Comparison of ENCODE assay signal across 8 mouse cellular contexts in genomic region chr10:94480380-94481101, GRCm38 (mm10).
A peak's percentile ranks its signal among the peaks of the same experiment; 100 is the strongest.
DNase-seq lines count a peak whose midpoint lies in the region; ATAC-seq and TF ChIP-seq lines count a peak whose summit lies in the region.

No protein-coding gene starts in this region.

- no peak for ATAC-seq in granulocyte monocyte progenitor cell, adult 5-6 weeks (replicated peaks; ENCODE audit: poor library complexity, severe bottlenecking)

- H3K4me3 ChIP-seq in layer of hippocampus, adult 2 months = peak overlapping the region; percentile 4; the same call in 1 of the 2 replicates
- H3K4me3 ChIP-seq in gastrocnemius, adult 2 months = peak overlapping the region; percentile 65

- peak in 1 of 2 experiments; percentile 56 for DNase-seq in layer of hippocampus, adult 2 months (ENCODE audit: low spot score in 2 of 2)
- DNase-seq in layer of hippocampus, adult 9-10 months (ENCODE audit: low spot score) = no peak
- DNase-seq in adrenal gland, postnatal 10 days = peak; percentile 86
- peak; percentile 79 for DNase-seq in gastrocnemius, adult 2 months
- DNase-seq in left cerebral cortex, postnatal 10 days (ENCODE audit: extremely low spot score in 1 of 2, low spot score in 2 of 2) = peak; percentile 45 to 57
- no peak for DNase-seq in spleen, adult 18-20 months
- no peak for DNase-seq in neural tube, embryonic 10.5 days (ENCODE audit: extremely low spot score, low spot score)

- no peak for TF ChIP-seq CTCF in layer of hippocampus, adult 2 months (conservative IDR thresholded peaks at IDR 0.05)
- TF ChIP-seq CTCF in gastrocnemius, adult 2 months (IDR thresholded peaks at IDR 0.05) = no peak

- intact Hi-C loops in gastrocnemius, adult 2 months (cut with DNase I) = no loop called here
- intact Hi-C loops in left cerebral cortex, postnatal 10 days (cut with DNase I) = no loop called here

- H3K27ac ChIP-seq in layer of hippocampus, adult 2 months = peak overlapping the region; percentile 29; the same call in 1 of the 2 replicates
- peak overlapping the region; percentile 88 for H3K27ac ChIP-seq in gastrocnemius, adult 2 months

Comparison
In these comparisons a context has a peak if more than half of its experiments do, and no peak if none do; other contexts are left out.
1. DNase-seq: peak in adrenal gland, postnatal 10 days (single experiment), gastrocnemius, adult 2 months (single experiment) and left cerebral cortex, postnatal 10 days (2 of 2); none in layer of hippocampus, adult 9-10 months (single experiment), spleen, adult 18-20 months (0 of 2) and neural tube, embryonic 10.5 days (single experiment).